Mouse (Mus musculus): ENCODE results near the gene Guca1b.

DNA sequence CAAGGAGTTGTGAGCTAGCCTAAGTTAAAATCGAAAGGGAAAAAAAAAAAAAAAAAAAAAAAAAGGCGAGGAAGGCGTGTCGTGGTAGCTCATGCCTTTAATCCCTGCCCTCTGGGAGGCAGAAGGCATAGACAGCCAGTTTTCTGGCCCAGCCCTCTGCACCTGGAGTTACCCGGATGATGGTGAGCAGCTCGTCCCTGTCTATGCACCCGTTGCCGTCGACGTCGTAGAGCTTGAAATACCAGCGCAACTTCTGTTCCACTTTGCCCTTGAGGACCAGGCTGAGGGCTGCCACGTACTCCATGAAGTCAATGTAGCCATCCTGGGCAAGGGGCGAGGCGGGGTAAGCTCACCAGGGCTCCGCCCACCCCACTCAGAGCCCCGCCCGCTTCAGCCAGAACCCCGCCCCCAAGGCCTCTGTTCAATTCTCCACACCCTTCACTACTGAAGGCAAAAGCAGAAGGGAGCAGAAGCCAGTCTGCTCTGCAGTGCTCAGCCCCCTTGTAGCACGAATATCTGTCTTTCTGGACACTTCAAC is 10.3 kb downstream of the Guca1b start:
- TF ChIP-seq CTCF (IDR thresholded peaks at IDR 0.05; ENCODE audit: low read depth, low read length) (no peak), GATA1 (IDR thresholded peaks at IDR 0.05; ENCODE audit: borderline replicate concordance, low read length) (no peak), POLR2AphosphoS5 (IDR thresholded peaks at IDR 0.05; ENCODE audit: insufficient replicate concordance, low read depth, low read length) (no peak), GATA2 (IDR thresholded peaks at IDR 0.05; ENCODE audit: borderline replicate concordance, low read depth, low read length) (no peak), TAL1 (conservative IDR thresholded peaks at IDR 0.05; ENCODE audit: low read depth, low read length) (no peak)
